Mouse (Mus musculus) C2C12 (cell line): ENCODE data around the gene Fam193a.

Source experiments
- CEBPB ChIP-seq: IDR thresholded peaks from one replicate; pipeline ENCODE4 v1.6.1; 2011; ENCODE audit warnings: low read depth, mild to moderate bottlenecking, control low read depth, moderate library complexity
- CTCF ChIP-seq: IDR thresholded peaks from one replicate; pipeline ENCODE4 v1.5.1; 2011; ENCODE audit not compliant: control insufficient read depth, insufficient read depth, insufficient read length
- FOSL1 ChIP-seq: IDR thresholded peaks from one replicate; pipeline ENCODE4 v1.8.0; 2011; ENCODE audit warnings: mild to moderate bottlenecking, low read length; ENCODE audit not compliant: poor library complexity, insufficient read depth, severe bottlenecking
- MAX ChIP-seq: IDR thresholded peaks from one replicate; pipeline ENCODE4 v1.6.1; 2011; ENCODE audit warnings: mild to moderate bottlenecking, control low read depth
- USF1 ChIP-seq: IDR thresholded peaks from one replicate; pipeline ENCODE4 v1.6.1; 2011; ENCODE audit warnings: low read depth, mild to moderate bottlenecking, control low read depth, moderate library complexity

GRCm38 (mm10) chr5:34340246-34340645, 29.5 kb upstream of the Fam193a start:
- TF ChIP-seq CTCF (no peak), CEBPB (no peak), USF1 (no peak), FOSL1 (no peak), MAX (no peak)
